Mouse (Mus musculus) heart, embryonic 16.5 days (tissue): ENCODE data around the gene Mier2. TPM values are rescaled to one million over a fixed set of nuclear protein-coding genes. Genes with fewer than 3 reads are reported as not detected.

Experiments used
- ATAC-seq: fragments of 200-750 bp; cut with Nextera tagmentation; replicated peaks from 2 replicates; pipeline ENCODE4 v1.8.0; 2017; ENCODE audit warnings: moderate number of reproducible peaks; ENCODE audit not compliant: insufficient read depth, low FRiP score; ENCODE audit errors: extremely low read depth
- H3K27ac ChIP-seq: fragments of 300-500 bp; sonication (generic); 2 replicates; pipeline ENCODE4 v1.5.1; 2014; ENCODE audit warnings: mild to moderate bottlenecking, low read length, control low read depth, moderate library complexity
- H3K27me3 ChIP-seq: fragments of 300-500 bp; sonication (generic); 2 replicates; pipeline ENCODE4 v1.6.1; 2014; ENCODE audit warnings: low read length, mixed read lengths; ENCODE audit not compliant: control insufficient read depth, insufficient read depth
- H3K36me3 ChIP-seq: fragments of 300-500 bp; sonication (generic); 2 replicates; pipeline ENCODE4 v1.6.1; 2014; ENCODE audit not compliant: control insufficient read depth, insufficient read depth
- H3K4me1 ChIP-seq: fragments of 300-500 bp; sonication (generic); 2 replicates; pipeline ENCODE4 v1.6.1; 2014; ENCODE audit warnings: low read length, mixed read lengths; ENCODE audit not compliant: control insufficient read depth, insufficient read depth
- H3K4me2 ChIP-seq: fragments of 300-500 bp; sonication (generic); 2 replicates; pipeline ENCODE4 v1.6.1; 2014; ENCODE audit warnings: low read depth, mild to moderate bottlenecking, control low read depth, low read length
- H3K4me3 ChIP-seq: fragments of 300-500 bp; sonication (generic); 2 replicates; pipeline ENCODE4 v1.5.1; 2014; ENCODE audit warnings: mild to moderate bottlenecking, control low read depth, low read length
- H3K9ac ChIP-seq: fragments of 300-500 bp; sonication (generic); 2 replicates; pipeline ENCODE4 v1.6.1; 2014; ENCODE audit warnings: low read length, control low read depth
- H3K9me3 ChIP-seq: fragments of 300-500 bp; sonication (generic); replicated peaks from 2 replicates; pipeline ENCODE4 v1.6.1; 2016; ENCODE audit warnings: low read length; ENCODE audit not compliant: control insufficient read depth
- WGBS: fragments of 180-500 bp; shearing (Covaris S2); extraction: QIAGEN DNeasy Blood & Tissue Kit; methylation state at CpG from one replicate; pipeline ENCODE4 v1.1.7; 2014; 5-methylcytosine and 5-hydroxymethylcytosine counted together
- polyA plus RNA-seq: library from polyadenylated mRNA; unstranded; fragments of >200 nt; fragmentation: Nextera tagmentation; extraction: Ambion mirVana; gene quantifications from 2 replicates; pipeline ENCODE4 v1.2.1, GENCODE M21; 2015

Mier2 gene
- polyA plus RNA-seq, 1 experiment from 2014 or later = 26.5 TPM

GRCm38 (mm10) chr10:79569921-79570320 lies 14.9 kb upstream of the Mier2 start:
- Histone ChIP-seq H3K36me3 (no peaks in the 10 kb centered on the region), H3K4me3 (no peak overlapping the region), H3K27me3 (no peaks in the 10 kb centered on the region), H3K4me1 (no peaks in the 10 kb centered on the region), H3K9ac (no peak overlapping the region), H3K27ac (no peak overlapping the region), H3K4me2 (no peak overlapping the region), H3K9me3 (no peaks in the 10 kb centered on the region)
- ATAC-seq = no peak
- 87% methylated on average over 5 of the region's 5 CpGs for WGBS

GRCm38 (mm10) chr10:79559716-79560115 lies 4.7 kb upstream of the Mier2 start:
- Histone ChIP-seq H3K4me3 (no peak overlapping the region), H3K27ac (no peak overlapping the region), H3K9me3 (no peaks in the 10 kb centered on the region), H3K27me3 (no peaks in the 10 kb centered on the region), H3K9ac (no peak overlapping the region), H3K36me3 (no peaks in the 10 kb centered on the region), H3K4me2 (no peak overlapping the region), H3K4me1 (no peaks in the 10 kb centered on the region)
- no peak for ATAC-seq
- WGBS = 81% methylated on average over 2 of the region's 2 CpGs

DNA sequence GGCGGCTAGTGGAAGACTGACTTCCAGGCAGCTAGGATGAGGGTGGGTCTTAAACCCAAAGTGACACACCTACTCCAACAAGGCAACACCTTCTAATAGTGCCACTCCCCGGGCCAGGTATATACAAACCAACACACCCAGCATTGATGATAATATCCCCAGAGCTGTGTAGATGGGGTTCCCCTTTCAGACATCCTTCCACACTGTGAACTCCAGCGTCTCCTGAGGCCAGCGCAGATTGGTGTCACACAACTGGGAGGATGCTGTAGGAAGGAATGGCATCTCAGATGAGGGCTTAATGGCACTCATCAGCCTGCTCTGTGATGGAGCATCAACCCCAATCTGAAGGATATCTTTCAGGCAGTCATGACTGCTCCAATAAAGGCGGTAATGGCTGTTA lies 2.5 kb upstream of the Mier2 start:
- WGBS = 90% methylated on average over 5 of the region's 5 CpGs
- ATAC-seq = no peak
- H3K9ac ChIP-seq = no peak overlapping the region
- H3K36me3 ChIP-seq = no peaks in the 10 kb centered on the region
- H3K4me2 ChIP-seq = no peak overlapping the region
- no peak overlapping the region for H3K4me3 ChIP-seq
- no peaks in the 10 kb centered on the region for H3K9me3 ChIP-seq
- H3K27ac ChIP-seq = no peak overlapping the region
- no peaks in the 10 kb centered on the region for H3K27me3 ChIP-seq
- H3K4me1 ChIP-seq = peaks cover 7% of the 10 kb centered on the region

DNA sequence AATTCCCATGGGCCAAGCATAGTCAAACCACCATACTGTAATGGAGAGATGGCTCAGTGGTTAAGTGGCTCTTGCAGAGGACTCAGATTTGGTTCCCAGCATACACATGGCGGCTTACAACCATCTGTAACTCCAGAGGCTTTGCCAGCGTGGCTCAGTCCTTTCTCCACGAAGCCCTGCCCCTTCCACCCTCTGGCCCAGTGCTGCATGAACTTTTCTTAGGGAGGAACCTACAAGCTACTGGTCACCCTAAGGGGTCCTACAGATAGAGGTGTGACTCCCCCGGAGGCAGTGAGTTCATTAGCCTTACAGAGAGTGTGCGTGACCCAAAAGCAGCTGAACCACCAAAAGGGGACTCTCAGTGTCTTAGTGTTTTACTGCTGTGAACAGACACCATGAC lies 2.0 kb upstream of the Mier2 start:
- ATAC-seq = no peak
- Histone ChIP-seq H3K9me3 (no peaks in the 10 kb centered on the region), H3K27me3 (no peaks in the 10 kb centered on the region), H3K4me2 (no peak overlapping the region), H3K27ac (no peak overlapping the region), H3K9ac (no peak overlapping the region), H3K4me1 (peaks cover 7% of the 10 kb centered on the region), H3K36me3 (no peaks in the 10 kb centered on the region), H3K4me3 (no peak overlapping the region)
- WGBS = 86% methylated on average over 5 of the region's 5 CpGs

GRCm38 (mm10) chr10:79555238-79555724 lies 282 bp upstream of the Mier2 start:
- WGBS = 24% methylated on average over 7 of the region's 7 CpGs
- H3K9me3 ChIP-seq = no peaks in the 10 kb centered on the region
- H3K4me2 ChIP-seq = peak overlapping the region; percentile 87
- H3K9ac ChIP-seq = peak overlapping the region; percentile 94
- no peak overlapping the region for H3K27ac ChIP-seq
- no peaks in the 10 kb centered on the region for H3K27me3 ChIP-seq
- H3K36me3 ChIP-seq = no peaks in the 10 kb centered on the region
- peaks cover 7% of the 10 kb centered on the region for H3K4me1 ChIP-seq
- peak overlapping the region; percentile 92 for H3K4me3 ChIP-seq
- peak; percentile 18; the same call in 1 of the 2 replicates for ATAC-seq

DNA sequence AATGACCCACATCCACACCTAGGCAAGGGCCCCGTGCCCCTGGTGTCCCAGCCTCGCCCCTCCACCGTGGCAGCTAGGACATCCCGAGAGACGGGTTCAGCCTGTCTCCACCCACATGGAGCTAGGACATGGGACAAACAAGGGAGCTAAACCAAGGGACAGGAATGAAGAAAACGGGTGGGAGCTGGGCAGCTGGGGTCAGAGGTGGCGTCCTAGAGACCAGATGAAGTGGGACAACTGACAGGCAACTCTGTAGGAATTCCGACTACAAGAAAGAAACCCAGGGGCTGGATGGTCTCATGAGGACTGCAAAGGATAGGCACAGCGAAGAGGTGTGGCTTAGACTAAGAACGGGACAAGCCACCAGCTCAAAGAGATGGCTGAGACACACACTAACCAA lies 1.3 kb downstream of the Mier2 start:
- no peaks in the 10 kb centered on the region for H3K9me3 ChIP-seq
- H3K36me3 ChIP-seq = peaks cover 14% of the 10 kb centered on the region
- no peak overlapping the region for H3K27ac ChIP-seq
- peaks cover 7% of the 10 kb centered on the region for H3K4me1 ChIP-seq
- peak overlapping the region; percentile 94 for H3K9ac ChIP-seq
- WGBS = 32% methylated on average over 10 of the region's 10 CpGs
- no peak for ATAC-seq
- H3K4me3 ChIP-seq = peak overlapping the region; percentile 92
- H3K27me3 ChIP-seq = no peaks in the 10 kb centered on the region
- peak overlapping the region; percentile 87 for H3K4me2 ChIP-seq

DNA sequence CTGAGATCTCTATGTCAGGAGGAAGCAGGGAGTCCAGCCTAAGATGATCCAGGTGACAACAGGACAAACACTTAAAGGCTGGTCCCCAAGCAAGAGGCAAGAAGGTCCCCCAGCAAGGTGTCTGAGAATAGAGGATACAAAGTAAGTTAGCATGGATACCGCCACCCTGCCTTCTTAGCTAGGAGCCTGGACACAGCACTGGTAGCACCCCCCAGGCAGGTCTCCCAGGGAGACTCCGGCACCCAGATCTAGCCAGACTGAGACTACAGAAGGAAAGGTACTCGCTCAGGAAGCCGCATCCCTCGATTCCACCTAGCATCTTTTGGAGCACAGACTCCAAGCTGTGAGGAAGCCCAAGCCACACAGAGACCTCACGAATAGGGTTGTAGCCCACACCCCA lies 1.8 kb downstream of the Mier2 start:
- H3K4me2 ChIP-seq = peak overlapping the region; percentile 87; the same call in 1 of the 2 replicates
- H3K4me1 ChIP-seq = peaks cover 7% of the 10 kb centered on the region
- ATAC-seq = no peak
- no peak overlapping the region for H3K4me3 ChIP-seq
- H3K36me3 ChIP-seq = peaks cover 19% of the 10 kb centered on the region
- no peaks in the 10 kb centered on the region for H3K9me3 ChIP-seq
- H3K27me3 ChIP-seq = no peaks in the 10 kb centered on the region
- WGBS = 88% methylated on average over 6 of the region's 6 CpGs
- no peak overlapping the region for H3K27ac ChIP-seq
- H3K9ac ChIP-seq = no peak overlapping the region

- Histone ChIP-seq H3K4me1 (peaks cover 8% of the 10 kb centered on the region), H3K27ac (no peak overlapping the region), H3K36me3 (peaks cover 23% of the 10 kb centered on the region), H3K27me3 (no peaks in the 10 kb centered on the region), H3K4me2 (no peak overlapping the region), H3K9ac (no peak overlapping the region), H3K9me3 (no peaks in the 10 kb centered on the region), H3K4me3 (no peak overlapping the region)
- 82% methylated on average over 8 of the region's 8 CpGs for WGBS
- ATAC-seq = no peak
Observed at GRCm38 (mm10) chr10:79552531-79552930, 2.5 kb downstream of the Mier2 start.

- Histone ChIP-seq H3K4me1 (peaks cover 10% of the 10 kb centered on the region), H3K9ac (no peak overlapping the region), H3K4me2 (no peak overlapping the region), H3K27me3 (no peaks in the 10 kb centered on the region), H3K4me3 (no peak overlapping the region), H3K27ac (no peak overlapping the region), H3K9me3 (no peaks in the 10 kb centered on the region), H3K36me3 (peaks cover 37% of the 10 kb centered on the region)
- 70% methylated on average over 9 of the region's 9 CpGs for WGBS
- no peak for ATAC-seq
Observed at GRCm38 (mm10) chr10:79550366-79550765, 4.6 kb downstream of the Mier2 start.
